Mouse (Mus musculus) gastrocnemius, postnatal 25 days (tissue): ENCODE measurements around the gene Cacnb3. TPM values are rescaled to one million over a fixed set of nuclear protein-coding genes. Genes with fewer than 3 reads are reported as not detected.

ENCODE experiments used
- DNase-seq: peaks from one replicate; pipeline ENCODE4 v3.0.0; 2022
- total RNA-seq, 2 experiments: library from RNA; stranded (reverse); gene quantifications; 1 replicate in 1 of 2; 2 replicates in 1 of 2; pipeline ENCODE4 v1.2.3; 2021

Gene Cacnb3
- total RNA-seq, 2 experiments from 2014 or later = 3.4 to 4.1 TPM

DNA sequence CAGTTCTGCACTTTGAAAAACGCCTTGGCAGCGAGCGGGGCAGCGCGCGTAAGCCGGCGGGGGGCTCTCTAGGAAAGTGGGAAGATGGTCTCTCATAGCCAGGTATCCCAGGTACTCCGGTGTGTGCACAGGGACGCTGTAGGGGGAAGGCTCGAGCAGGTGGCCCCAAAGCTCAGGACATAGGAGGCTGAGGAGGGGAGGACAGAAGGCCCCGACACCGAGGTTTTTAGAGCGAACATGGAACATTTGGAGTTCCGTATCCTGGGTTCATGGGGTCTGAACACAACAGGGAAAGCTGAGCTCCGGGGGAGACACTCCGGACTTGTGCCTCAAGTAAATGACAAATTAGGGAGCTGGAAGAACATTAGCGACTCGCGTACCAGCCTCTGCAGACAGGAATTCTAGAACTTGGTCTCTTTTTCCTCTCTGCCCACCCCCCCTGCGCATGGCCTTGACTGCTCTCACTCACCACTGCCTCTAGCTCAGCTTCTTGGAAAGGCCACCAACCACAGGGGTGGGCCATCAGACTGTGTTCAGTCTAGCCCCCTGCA is 4.7 kb downstream of the Cacnb3 start:
- DNase-seq = no peak

DNA sequence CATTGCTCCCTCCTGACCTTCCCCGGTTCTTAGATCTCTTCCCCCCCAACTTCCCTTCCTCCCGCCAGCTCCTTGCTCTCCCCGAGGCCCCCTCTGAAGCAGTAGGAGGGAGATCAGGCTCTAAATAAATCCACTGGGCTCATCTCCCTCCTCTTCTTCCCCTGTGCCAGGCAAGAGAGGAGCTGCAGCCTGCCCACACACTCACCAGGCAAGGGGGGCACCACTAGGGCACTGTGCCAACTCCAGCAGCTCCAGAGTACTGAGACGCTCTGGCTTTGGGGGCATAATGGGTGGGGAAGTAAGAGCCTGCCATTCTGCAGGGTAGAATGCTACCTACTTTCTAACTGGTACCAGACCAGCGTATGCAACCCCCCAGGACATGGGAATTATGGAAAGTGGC is 5.9 kb downstream of the Cacnb3 start:
- no peak for DNase-seq

DNA sequence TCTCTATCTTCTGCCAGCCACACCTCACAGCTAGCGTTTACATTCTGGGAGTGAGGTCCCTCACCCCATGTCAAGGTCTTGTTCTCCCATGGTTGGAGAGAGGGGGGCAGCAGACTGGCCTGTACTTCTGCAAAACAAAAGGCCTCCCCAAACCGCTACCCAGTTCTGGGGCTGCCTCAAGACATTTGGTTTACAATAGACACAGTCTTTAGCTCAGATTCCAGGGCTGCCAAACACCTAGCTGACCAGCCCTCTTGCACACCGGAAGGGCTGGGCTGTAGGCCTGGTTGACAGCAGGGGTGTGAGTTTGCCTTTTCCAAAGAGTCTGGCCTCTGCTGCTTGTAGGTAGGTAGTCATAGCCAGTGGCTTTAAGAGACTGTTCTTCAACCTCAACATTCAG is 6.5 kb downstream of the Cacnb3 start:
- DNase-seq = no peak

DNA sequence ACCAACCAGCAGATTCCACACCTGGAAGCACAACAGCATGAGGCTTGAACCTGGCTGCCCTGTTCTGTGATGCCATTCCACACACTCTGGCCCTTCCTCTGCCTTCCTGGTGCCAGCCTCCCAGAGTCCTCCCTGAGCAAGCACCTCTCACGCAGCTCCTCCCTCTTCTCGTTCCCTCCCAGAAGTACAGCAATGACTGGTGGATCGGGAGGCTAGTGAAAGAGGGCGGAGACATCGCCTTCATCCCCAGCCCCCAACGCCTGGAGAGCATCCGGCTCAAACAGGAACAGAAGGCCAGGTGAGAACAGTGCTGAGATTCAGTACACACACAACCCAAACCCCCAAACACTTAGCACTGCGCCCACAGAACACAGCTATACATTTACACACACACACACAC is 9.5 kb downstream of the Cacnb3 start:
- DNase-seq = no peak

DNA sequence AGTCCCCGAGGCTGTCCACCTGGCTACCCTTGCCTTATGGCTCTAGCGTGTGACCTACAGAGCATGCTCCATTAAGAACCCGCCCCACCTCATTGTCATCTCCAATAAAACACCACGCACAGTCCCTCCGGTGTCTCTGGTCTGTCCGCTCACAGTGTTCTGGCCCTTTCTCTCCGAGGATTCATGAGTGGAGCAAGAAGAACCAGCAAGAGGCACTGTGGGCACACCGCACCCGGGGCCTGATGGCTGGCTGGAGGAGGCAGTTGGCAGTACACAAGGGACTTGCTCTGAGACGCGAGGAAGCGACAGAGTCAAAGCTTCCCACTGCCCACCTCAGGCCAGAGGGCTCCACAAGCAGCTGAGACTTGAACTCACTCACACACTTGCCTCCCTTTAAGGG is 13.8 kb downstream of the Cacnb3 start:
- DNase-seq = no peak

DNA sequence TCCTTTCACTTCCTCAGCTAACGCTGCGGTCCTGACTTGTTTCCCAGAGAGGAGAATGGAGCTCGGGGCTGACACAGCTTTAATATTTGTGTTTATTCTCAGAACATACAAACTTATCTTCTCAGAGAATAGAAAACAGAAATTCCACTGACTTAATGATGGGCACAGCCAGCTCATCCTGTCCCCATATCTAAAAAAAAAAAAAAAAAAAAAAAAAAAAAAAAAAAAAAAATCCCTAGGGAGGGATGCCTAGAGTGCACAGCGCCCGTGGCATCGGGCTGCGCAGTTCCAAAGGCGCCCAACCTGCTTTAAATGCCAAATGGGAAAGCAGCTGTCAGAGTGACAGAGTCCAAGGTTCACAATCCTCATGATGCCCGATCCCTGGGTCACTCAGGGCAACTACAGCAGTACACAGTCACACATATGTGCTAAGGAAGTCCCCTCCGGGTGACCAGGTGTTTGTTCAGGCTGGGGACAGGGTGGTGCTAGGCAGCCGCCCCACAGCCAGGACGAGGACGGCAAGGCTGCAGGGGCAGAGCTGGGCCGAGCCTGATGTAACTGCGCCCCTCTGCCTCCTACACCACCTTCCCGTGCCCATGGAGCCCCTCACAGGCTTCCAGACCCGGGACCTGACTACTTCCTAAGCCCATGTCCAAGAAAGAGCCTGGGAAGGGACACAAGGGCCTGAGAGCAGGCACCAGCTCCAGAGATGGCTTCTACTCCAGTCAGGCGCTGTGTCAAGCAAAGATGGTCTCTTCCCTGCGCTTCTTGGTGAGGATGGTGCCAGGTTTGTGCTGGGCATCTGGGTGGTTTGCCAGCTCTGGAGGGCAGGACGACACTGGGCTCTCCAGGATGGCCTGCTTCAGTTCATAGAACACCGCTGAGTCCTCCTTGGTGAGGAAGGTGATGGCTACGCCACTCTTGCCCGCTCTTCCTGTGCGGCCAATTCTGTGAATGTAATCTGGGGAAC is 14.7 kb downstream of the Cacnb3 start:
- no peak for DNase-seq

DNA sequence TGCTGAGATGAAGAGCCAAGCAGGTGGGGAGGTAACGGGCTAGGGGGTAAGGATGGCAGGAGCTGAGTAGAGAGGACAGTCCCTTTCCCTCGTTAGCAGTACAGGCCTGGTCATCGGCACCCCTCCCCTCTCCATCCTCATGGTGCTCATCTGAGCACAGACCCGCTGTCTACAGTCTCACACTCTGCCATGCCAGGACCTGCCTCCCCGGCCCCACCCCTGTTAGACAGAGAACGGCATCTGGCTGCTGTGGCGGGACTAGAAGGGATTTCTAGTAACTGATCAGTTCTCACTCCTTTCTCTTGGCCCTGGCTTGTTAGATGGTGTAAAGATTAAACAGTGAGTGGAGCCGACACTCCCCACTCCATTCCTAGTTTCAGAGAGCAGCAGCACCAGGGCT is 16.1 kb downstream of the Cacnb3 start:
- no peak for DNase-seq

DNA sequence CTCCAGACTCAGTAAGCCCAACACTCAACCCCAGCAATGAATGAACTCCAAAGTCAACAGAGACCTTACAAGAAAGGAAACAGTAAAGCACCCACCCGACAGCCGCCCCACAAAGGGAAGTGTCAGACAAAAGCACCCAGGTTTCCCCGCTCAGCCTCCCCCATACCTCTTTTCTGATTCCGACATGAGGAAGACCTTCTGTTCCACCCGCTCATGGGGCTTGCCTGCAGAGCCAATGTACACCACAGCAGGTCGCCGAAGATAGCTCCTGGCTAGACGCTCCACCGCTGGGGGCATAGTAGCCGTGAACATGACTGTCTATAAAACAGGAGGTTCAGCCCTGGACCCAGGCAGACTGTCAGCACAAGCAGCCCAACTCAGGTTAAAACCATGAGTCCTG is 16.7 kb downstream of the Cacnb3 start:
- no peak for DNase-seq

DNA sequence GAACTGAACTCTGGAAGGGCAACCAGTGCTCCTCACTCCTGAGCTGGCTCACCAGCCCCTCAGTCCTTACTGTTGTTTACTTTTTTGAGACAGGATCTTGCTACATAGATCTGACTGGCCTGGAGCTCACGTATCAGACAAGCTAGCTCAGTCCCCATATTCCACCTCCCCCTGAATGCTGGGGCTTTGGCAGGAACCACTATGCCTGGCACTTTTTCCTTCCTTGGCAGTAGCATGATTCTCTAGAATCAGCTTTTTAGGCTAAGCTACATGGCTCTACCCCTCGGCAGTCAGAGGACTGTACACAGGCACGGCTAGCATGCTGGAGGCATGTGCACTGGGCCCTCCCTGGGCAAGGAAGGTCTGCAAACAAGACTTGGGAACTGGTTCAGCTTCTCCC is 17.4 kb downstream of the Cacnb3 start:
- no peak for DNase-seq

DNA sequence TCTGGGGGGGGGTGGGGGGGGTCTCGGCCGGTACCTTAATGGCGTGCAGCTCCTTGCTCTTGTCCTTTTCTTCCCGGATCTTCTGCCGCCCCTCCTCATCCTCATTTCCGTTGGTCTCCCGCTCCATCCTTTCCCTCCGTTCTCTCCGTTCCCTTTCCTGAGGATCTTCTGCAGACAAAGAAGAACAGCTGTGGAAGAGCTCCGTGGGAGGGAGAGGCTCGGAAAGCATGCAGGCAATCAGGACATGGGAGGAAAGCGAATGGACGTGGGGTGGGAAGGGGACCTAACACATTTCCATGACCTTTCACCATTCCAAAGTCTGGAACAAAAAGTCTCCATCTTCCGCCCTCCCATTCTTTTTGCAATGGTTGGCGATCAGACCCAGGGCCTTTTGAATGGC is 20.8 kb downstream of the Cacnb3 start:
- DNase-seq = no peak

DNA sequence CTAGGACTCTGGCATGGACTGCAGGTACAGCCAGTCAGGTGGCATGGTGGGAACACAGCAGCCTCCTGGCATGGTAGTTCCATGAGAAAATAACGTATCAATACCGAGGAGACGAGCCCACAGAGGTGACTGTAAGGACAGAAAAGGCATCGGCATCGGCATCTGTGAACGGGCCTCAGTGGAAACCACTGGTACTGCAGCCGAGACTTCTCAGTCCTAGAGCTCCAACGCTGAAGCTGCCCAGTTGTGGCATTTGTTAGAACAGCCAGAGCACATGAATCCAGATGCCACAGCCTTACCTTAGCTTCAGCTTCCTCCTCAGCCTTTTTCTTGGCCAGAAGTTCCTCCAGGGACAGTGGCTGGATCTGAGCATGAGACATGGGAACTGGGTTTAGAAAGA is 21.5 kb downstream of the Cacnb3 start:
- no peak for DNase-seq

DNA sequence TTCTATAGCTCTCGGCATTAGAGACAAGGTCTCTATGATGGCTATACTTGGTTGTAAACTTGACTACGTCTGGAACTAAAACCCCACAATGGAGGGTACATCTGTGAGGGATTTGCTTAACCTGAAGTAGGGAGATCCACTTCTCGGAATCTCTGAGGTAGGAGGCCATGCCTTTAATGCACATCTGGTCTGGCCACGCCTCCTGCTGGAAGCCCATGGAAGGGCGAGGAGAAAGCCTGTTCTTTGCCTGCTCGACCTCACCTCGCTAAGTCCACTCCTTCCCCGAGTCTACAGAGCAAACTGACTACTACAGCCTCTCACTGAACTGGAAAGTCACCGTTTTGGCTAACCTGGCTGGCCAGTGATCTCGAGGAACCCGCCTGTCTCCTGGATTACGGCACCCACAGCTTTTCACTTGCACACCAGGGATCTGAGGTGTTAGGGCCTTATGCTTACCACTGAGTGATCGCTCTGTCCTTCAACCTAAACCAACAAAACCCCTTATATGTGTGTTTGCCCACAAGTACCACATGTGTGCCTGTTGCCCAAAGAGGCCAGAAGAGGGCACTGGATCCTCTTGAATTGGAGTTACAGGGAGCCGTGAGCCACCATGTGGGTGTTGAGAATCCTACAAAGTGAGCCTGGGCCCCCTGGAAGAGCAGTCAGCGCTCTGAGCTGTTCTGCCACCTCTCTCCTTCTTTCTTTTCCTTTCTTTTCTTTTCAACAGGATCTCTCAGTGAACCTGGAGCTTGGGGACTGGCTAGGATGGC is 26.5 kb downstream of the Cacnb3 start:
- no peak for DNase-seq

DNA sequence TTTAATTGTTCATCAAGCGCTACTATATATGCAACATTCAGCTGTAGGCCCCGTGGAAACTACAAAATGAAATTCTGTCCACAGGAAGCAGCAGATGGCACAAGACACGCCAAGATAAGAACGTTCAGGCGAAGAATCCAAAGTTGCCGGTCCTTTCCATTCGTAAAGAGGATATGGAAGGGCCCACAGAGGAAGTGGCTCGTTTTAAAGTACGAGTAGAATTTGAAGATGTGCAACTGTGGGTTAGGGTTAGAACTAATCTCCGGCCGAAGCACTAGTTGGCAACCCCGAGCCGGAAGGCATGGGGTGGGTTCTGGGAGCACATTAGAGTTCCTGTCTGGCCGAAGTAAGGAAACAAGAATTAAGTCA is 31.5 kb downstream of the Cacnb3 start:
- no peak for DNase-seq

DNA sequence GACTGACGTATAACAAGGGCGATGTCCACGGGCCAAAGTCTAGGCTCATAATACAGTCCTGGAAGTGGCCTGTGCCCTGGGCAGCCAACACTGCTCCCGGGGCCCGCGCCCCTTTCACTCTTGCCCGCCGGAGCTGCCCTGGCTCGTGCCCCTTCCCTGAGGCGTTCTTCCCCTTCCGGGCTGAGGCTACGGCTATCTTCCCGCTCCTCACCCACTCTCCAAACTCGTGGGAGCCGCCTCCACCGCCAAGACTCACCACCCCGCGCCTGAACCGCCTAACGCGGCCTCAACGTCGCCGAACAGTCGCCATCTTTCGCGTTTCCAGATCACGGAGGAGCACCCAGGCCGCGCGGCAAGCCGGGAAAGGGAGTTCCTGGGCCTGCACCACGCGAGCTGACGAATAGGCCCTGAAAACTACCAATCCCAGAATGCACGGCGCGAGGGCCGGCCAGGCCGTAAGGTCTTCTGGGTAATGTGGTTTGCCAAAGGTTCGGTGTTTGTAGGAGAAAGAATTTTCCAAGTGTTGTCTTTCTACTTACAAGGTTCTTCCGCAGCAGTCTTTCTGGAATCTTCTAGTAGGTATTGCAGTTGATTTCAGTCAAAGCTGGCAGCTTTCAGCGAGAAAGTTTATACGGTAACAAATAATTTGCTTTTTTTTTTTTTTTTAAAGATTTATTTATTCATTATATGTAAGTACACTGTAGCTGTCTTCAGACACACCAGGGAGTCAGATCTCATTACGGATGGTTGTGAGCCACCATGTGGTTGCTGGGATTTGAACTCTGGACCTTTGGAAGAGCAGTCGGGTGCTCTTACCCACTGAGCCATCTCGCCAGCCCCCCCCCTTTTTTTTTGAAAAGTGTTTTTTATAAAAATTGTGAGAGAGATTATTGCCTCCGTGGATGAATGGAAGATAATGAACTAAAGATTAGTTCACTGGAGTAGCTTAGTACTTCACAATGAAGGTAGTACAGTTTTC is 32.2 kb downstream of the Cacnb3 start, which contains the start of gene Ddx23:
Gene Ddx23 (minus strand): TSS at position 328 of the 979 bp plus-strand sequence.
- DNase-seq = peak; percentile 95

DNA sequence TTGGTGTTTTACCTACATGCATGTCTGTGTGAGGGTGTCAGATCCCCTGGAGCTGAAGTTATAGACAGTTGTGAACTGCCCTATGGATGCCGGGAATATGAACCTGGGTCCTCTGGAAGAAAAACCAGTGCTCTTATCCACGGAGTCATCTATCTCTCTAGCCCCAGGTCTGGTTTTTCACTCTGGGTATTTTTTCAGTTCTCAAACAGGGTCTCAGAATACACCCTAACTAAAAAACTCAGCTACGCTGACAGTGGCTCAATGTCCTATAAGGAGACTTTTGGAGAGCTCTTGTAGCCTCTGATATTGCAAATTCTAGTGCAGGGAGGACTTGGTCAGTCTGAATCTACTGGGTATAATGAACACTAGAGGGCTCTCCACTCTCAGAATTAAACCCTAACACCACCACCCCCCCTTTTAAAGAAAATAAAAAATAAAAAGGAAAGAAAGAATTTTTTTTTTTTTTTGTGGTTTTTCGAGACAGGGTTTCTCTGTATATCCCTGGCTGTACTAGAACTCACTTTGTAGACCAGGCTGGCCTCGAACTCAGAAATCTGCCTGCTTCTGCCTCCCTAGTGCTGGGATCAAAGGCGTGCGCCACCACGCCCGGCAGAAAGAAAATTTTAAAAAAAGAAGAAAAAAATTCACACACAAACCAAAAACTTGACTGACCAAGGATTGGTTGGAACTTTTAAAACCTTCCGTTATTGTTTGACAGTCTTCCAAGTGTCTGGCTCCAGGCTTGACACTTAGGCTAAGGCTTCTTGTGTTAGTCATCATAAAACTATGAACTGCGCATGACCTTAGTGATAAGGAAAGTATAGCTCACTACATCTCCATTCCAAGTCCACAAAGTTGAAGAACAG is 33.6 kb downstream of the Cacnb3 start:
- no peak for DNase-seq

DNA sequence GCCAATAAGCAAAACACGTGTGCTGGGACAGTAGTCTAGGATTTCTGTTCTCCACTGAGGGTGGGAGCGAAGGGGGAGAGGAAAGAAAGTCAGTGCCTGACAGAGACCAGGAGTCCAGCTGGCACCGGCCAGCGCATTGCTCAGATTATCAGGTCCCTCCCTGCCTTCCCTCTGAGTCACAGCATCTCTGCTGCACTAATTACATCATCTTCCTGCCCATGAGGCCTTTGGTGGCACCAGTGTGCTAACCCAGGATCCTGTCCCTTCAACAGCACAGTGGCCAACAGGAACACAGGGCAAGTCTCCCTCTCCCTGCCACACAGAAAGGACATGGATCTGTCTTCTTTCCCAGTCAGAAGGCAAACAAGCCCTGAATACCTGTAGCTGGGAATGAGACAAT is 42.0 kb downstream of the Cacnb3 start:
- no peak for DNase-seq

DNA sequence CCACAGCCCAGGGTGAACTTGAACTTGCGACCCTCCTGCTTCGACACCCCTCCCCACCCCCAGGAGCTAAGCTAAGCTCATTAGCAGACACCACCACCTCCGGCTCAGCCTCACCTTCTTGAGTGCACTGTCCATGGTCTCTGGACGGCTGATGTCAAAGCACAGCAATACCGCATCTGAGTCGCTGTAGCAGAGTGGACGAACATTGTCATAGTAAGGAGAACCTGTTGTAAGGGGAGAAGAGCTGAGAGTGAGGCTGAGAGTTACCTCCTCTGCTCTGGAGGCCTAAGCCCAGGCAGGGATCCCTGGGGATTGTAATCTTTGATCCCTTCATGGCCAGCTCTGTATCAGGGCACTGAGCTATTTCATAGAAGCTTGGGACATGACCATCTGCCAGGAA is 43.1 kb downstream of the Cacnb3 start:
- DNase-seq = no peak

DNA sequence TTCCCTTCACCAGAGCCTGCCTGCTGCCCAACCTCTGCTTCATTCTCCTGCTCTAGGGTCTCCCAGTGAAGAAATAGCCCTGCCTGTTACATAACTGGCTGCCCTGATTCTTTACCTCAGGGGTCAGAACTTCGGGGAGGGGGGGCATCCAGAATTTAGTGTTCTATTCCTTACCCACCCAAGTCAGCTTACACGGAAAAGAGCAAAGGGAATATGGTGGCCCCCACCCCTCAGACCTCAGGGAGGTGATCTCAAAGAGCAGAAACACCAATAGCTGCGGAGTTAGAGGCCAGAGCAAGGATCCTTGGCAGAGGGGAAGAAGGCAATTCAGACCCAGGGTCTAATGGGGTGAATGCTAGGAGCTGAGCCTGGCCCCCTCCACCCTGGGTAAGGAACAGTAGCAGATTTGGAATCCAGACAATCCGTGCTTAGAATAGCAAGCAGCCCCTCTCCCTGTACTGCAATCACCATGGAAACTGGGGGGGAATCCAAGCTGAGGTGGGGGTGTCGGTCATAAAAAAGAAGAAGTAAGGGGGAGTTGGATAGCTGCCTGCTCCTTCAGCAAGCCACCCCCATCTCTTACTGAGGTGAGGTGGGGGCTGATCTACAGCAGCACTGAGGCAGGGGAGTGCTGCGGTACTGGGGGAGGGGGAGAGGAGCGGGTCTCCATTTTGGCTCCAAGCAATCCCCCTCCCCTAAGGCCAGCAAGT is 43.8 kb downstream of the Cacnb3 start:
- no peak for DNase-seq

DNA sequence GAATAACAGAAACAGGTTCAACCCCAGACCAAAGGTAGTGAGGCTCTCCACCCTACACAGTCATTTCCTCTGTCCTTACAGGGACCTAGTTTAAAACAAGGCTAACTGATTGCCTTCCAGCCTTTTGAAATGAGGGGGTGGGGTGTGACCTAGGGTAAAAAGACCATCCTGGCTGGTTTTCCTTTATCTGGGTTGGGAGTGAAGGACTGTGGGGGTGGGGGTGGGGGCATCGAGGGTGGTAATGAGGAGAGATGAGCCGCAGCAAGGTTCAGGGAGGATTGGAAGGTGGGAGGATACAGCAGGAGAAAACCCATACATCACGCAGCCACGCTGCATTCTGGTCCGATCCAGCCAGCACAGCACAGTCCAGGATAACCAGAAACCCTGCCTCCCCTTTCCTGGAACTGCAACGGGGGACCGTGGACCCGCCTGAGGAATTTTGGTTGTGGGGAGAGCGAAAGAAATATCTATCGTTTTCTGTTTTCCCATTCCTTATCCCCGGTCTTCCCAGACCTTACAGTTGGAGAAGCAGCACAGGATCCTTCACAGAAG is 44.4 kb downstream of the Cacnb3 start:
- DNase-seq = no peak
